Mouse (Mus musculus) small intestine, adult 10 weeks (tissue): ENCODE measurements around the gene Uvssa. TPM values are rescaled to one million over a fixed set of nuclear protein-coding genes. Genes with fewer than 3 reads are reported as not detected.

Experiments used
- polyA plus RNA-seq: library from polyadenylated mRNA; stranded (reverse); fragments of 350-450 nt; fragmentation: Illumina TruSeq; extraction: RNeasy Lipid Tissue Mini Kit (QIAGEN cat#74804); gene quantifications from one replicate; pipeline ENCODE4 v1.2.3, GENCODE M21; 2014; ENCODE audit warnings: low replicate concordance

Gene Uvssa
- 26.0 TPM for polyA plus RNA-seq

DNA sequence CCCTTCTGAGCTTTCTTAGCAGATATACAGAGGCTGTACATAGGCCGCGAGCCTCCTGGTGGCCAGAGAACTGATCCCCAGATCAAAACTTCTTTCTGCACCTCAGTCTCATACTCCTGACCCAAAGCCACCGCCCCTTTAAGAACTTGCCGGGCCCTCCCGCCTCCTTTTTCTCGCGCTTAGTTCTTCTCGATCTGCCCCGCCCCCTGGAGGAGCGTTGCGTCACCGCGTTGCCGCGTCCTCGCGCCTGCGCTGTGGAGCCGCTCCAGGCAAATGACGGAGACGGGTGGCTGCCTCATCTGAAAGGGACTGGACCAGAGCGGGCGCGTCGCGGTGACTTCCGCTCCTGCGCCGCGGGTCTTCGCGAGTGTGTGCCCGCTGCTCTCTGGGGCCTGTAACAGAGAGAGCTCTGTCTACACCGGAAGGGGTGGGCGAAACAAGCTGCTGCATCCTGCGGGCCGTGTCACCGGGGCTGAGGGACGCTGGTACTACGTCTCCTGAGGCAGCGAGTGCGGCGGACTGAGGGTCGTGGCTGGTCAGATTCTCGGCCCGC lies at the start of gene Uvssa:
TSS of gene Uvssa (plus strand) at position 248 of the 553 bp plus-strand sequence.

DNA sequence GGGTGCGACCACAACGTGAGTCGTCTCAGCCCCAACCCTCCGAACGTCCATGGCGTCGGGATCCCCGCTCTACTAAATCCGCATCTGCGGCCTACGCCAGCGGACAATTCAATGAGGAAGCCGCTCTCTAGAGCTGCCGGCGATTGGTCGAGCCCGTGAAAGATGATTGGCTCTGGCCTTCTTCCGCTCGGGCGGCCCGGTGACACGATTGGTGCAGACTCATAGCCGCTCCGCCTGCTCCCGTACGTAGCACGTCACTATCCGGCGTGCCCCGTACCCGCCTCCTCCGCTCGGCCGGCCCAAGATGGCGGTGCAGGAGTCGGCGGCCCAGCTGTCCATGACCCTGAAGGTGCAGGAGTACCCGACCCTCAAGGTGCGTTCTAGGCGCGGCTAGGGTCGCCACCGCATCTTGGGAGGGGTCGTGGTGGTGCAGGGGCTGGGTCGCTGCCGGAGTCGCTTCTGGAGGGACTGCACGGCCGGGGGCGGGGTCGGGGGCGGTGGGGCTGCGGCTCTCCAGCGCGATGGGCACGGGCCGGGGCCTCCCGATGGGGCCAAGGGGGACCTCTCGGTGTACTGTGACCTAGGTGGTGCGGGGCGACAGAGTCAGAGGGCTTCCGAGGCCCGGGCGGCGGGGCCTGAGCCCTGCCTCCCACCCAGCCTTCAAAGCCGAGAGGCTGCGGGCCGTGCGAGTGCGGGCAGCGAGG lies 42.9 kb upstream of the Uvssa start, which contains the start of gene Maea:
TSS of gene Maea (plus strand) at position 237 of the 704 bp plus-strand sequence.

DNA sequence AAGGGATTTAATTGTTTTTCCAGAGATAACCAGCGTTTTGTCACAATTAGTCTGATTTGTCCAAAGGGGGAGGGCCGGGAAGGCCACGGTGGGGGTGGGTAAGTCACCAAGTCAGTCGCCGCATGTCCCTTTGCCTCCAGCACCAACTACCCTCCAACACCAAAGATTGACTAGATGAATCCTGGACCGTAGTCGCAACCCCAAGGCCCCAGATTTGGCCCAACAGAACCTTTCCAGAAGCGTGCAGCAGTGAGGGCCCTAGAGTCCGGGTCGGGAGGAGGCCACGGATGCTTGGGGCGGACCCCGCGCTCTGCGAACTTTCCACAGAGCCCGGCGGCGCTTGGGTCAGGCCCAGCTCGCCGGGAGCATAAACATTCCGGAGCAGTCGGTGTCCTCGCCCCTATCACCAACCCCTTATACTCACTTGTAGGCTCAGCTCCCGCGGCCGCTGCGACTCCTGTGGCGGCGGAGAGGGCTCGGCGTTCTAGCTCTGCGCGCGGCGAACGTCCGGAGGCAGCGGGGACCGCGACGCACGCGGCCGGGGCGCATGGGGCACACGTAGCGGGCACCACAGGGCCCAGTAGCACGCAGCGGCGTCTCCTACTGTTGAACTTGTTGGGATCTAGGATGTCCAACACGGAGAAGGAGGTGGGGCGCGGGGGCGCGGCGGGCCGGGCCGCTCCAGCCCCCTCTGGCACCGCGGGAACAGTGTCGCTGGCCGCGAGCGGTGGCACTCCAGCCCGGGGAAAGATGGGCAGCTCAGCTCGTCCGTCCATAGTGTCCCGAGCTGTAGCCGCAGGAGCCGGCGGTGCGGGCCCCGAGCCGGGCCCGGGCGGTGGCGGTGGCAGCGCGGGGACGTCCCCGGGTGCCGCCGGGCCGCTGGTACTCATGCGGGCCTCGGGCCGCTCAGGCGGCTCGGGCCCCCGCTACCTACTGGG lies 55.1 kb downstream of the Uvssa start, which contains the start of gene Nkx1-1:
TSS of gene Nkx1-1 (minus strand) at position 776 of the 938 bp plus-strand sequence.

Other genes with a start within 250 kb of the Uvssa start
- gene Spon2, start 160.1 kb upstream of the Uvssa start, polyA plus RNA-seq, result not detected
- 32.0 TPM for gene Ctbp1, start 103.6 kb upstream of the Uvssa start, polyA plus RNA-seq
- gene Maea, start 43.0 kb upstream of the Uvssa start, polyA plus RNA-seq, result 43.8 TPM
- gene Nkx1-1, start 55.4 kb downstream of the Uvssa start, polyA plus RNA-seq, result not detected